Mouse (Mus musculus): ENCODE data around the gene Fam181b. TPM values are rescaled to one million over a fixed set of nuclear protein-coding genes. Genes with fewer than 3 reads are reported as not detected.

Gene Fam181b
- 1.6 and 2.0 TPM in 2 replicates for polyA plus RNA-seq (2012; rRNA removed)

DNA sequence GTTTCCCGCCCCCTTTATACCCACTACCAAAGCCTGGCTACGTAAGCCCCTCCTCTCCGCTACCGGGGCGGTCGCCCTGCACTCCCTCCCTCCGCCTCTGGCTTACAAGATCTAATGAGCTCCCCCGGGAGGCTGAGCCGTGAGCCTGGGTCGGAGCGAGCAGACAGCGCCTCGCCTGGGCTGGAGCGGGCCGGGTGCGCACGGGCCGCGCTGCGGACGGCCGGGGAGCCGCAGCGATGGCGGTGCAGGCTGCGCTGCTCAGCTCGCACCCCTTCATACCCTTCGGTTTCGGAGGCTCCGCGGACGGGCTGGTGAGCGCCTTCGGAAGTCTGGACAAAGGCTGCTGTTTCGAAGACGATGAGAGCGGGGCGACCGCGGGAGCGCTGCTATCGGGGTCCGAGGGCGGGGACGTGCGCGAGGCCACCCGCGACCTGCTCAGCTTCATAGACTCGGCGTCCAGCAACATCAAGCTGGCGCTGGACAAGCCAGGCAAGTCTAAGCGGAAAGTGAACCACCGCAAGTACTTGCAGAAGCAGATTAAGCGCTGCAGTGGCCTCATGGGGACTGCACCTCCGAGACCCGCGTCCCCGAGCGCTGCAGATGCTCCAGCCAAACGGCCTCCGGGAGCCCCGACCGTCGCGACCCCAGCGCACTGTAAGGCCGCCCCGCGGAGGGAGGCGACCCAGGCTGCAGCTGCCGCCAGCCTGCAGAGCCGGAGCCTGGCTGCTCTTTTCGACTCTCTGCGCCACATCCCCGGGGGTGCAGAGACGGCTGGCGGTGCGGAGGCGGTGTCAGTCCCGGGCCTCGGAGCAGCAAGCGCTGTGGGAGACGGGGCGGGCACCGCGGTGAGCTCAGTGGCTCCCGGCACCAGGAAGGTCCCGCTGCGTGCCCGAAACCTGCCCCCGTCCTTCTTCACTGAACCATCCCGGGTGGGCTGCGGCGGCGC, at the start of gene Fam181b:
Gene Fam181b, plus strand, starts transcription at position 81 of the 946 bp plus-strand sequence.
- DNase-seq, result no peak
- 3% methylated on average over 96 of the region's 96 CpGs for WGBS
- Histone ChIP-seq H3K36me3 (ENCODE audit: control insufficient read depth, insufficient read depth, low read length) (no peaks in the 10 kb centered on the region), H3K27ac (ENCODE audit: control insufficient read depth, insufficient read depth, low read length) (no peak within 1 kb of the TSS), H3K4me3 (ENCODE audit: control insufficient read depth, insufficient read depth, low read length) (no peak within 1 kb of the TSS), H3K27me3 (ENCODE audit: control insufficient read depth, insufficient read depth, low read length) (no peaks in the 10 kb centered on the region; the same call in 1 of the 2 replicates), H3K4me1 (replicated peaks; ENCODE audit: control insufficient read depth, insufficient read depth, low read length) (no peaks in the 10 kb centered on the region)
- TF ChIP-seq POLR2A (IDR thresholded peaks at IDR 0.05; ENCODE audit: control insufficient read depth, extremely low read depth, insufficient read depth, low read length, poor library complexity) (no peak), CTCF (IDR thresholded peaks at IDR 0.05; ENCODE audit: borderline replicate concordance, control insufficient read depth, extremely low read depth, insufficient read depth, low read length, poor library complexity) (no peak)

DNA sequence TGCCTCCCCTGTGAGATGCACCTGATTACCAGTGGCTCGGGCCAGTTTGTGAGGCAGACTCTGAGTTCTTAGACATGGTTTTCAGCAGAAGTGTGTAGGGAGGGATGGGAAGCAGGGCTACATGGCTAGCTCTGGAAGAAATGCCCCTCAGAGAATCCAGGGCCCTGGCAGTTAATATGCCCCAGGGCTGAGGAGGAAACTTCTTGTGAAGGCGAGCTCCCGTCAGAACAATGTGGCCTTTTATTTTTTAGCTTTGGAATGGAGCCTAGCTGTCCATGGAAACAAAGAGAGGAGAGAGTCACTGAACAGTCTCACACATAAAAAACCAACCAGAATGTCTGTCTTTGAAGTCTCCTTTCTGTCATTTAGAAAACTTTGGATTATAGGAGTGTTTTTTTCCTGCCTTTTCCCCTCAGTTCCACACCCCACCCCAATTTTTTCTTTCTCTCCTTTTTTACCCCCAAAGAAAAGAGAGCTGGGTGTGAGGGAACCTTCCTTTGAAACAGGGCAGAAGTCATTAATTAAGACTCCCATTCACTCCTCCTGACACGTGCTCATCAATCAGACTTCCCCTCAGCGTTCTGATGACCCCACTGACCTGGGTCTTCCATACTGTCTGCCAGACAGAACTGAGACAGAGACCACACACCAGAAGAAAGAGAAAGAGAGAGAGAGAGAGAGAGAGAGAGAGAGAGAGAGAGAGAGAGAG, 41.7 kb upstream of the Fam181b start:
- whole genome bisulfite sequencing, result 73% methylated on average over 5 of the region's 5 CpGs

DNA sequence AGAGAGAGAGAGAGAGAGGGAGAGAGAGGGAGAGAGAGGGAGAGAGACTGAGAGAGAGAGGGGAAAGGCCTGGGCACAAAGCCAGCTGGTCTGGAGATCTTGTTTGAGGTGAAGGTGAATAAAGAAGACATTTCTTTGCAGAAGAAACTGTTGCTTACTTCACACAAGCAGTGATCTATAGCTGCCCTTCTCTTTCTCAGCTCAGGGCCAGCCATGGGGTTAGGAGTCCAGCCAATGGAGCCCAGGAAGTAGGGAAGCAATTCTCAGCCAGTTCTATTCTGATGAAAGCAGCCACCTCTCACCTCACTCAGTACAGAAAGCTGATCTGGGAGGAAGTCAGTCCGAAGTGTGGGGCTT, 41.2 kb upstream of the Fam181b start:
- WGBS, result 14% methylated on average over 1 of the region's 1 CpGs
- no peaks in the 10 kb centered on the region for H3K36me3 ChIP-seq (ENCODE audit: control insufficient read depth, insufficient read depth, low read length)
- no peak for DNase-seq
- H3K27ac ChIP-seq (ENCODE audit: control insufficient read depth, insufficient read depth, low read length), result no peak overlapping the region
- H3K4me1 ChIP-seq (replicated peaks; ENCODE audit: control insufficient read depth, insufficient read depth, low read length), result no peaks in the 10 kb centered on the region
- H3K27me3 ChIP-seq (ENCODE audit: control insufficient read depth, insufficient read depth, low read length), result no peaks in the 10 kb centered on the region
- no peak overlapping the region for H3K4me3 ChIP-seq (ENCODE audit: control insufficient read depth, insufficient read depth, low read length)
- no peak for TF ChIP-seq POLR2A (IDR thresholded peaks at IDR 0.05; ENCODE audit: control insufficient read depth, extremely low read depth, insufficient read depth, low read length, poor library complexity)
- no peak for TF ChIP-seq CTCF (IDR thresholded peaks at IDR 0.05; ENCODE audit: borderline replicate concordance, control insufficient read depth, extremely low read depth, insufficient read depth, low read length, poor library complexity)

More for the DNA sequence above, 41.7 kb upstream of the Fam181b start:
- Histone ChIP-seq H3K4me3 (ENCODE audit: control insufficient read depth, insufficient read depth, low read length) (no peak overlapping the region), H3K27me3 (ENCODE audit: control insufficient read depth, insufficient read depth, low read length) (no peaks in the 10 kb centered on the region), H3K36me3 (ENCODE audit: control insufficient read depth, insufficient read depth, low read length) (no peaks in the 10 kb centered on the region), H3K27ac (ENCODE audit: control insufficient read depth, insufficient read depth, low read length) (no peak overlapping the region), H3K4me1 (replicated peaks; ENCODE audit: control insufficient read depth, insufficient read depth, low read length) (no peaks in the 10 kb centered on the region)
- TF ChIP-seq CTCF (IDR thresholded peaks at IDR 0.05; ENCODE audit: borderline replicate concordance, control insufficient read depth, extremely low read depth, insufficient read depth, low read length, poor library complexity), result no peak
- no peak for TF ChIP-seq POLR2A (IDR thresholded peaks at IDR 0.05; ENCODE audit: control insufficient read depth, extremely low read depth, insufficient read depth, low read length, poor library complexity)
- DNase-seq, result no peak

DNA sequence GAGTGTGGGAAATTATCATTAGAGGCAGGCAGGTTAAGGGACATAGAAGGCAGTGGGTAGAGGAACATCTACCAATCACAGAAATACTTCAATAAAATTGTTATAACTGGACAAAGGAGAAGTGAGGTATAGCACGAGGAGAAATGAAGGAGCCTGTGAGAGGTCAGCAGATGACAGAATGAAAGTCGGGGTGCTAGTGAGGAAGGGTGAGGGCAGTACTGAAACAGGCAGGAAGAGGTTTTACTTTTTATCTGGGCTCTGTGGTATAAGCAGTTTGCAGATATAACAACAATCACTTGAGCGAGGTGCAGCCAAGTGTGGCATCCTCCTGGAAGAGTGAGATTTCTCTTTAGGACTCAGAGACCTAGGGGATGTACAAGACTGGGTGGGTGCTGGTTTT, 40.1 kb upstream of the Fam181b start:
- no peak for TF ChIP-seq CTCF (IDR thresholded peaks at IDR 0.05; ENCODE audit: borderline replicate concordance, control insufficient read depth, extremely low read depth, insufficient read depth, low read length, poor library complexity)
- TF ChIP-seq POLR2A (IDR thresholded peaks at IDR 0.05; ENCODE audit: control insufficient read depth, extremely low read depth, insufficient read depth, low read length, poor library complexity), result no peak
- H3K4me3 ChIP-seq (ENCODE audit: control insufficient read depth, insufficient read depth, low read length), result no peak overlapping the region
- no peaks in the 10 kb centered on the region for H3K27me3 ChIP-seq (ENCODE audit: control insufficient read depth, insufficient read depth, low read length)
- no peaks in the 10 kb centered on the region for H3K36me3 ChIP-seq (ENCODE audit: control insufficient read depth, insufficient read depth, low read length)
- no peaks in the 10 kb centered on the region for H3K4me1 ChIP-seq (replicated peaks; ENCODE audit: control insufficient read depth, insufficient read depth, low read length)
- H3K27ac ChIP-seq (ENCODE audit: control insufficient read depth, insufficient read depth, low read length), result no peak overlapping the region
- 46% methylated on average over 3 of the region's 3 CpGs for WGBS
- DNase-seq, result no peak

DNA sequence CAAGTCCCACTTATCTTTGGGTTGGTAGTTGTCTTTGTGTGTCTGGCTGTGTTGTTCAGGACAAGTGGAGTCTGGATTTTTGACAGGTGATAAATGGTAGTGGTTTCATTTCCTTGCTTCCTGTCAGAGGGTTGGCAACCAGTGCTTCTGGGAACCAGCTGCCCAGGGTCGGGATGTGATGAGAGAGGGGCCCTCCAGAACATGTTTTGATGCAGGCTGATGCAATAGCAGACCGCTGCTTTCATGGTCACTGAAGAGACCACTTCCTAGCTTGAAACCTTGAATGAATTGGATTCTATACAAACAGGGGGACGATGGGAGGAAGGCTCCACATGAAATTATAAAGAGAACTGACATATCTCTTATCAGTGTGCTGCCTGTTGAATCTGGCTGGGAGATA, 35.3 kb upstream of the Fam181b start:
- WGBS, result 14% methylated on average over 3 of the region's 3 CpGs
- Histone ChIP-seq H3K36me3 (ENCODE audit: control insufficient read depth, insufficient read depth, low read length) (no peaks in the 10 kb centered on the region), H3K4me1 (replicated peaks; ENCODE audit: control insufficient read depth, insufficient read depth, low read length) (no peaks in the 10 kb centered on the region), H3K27ac (ENCODE audit: control insufficient read depth, insufficient read depth, low read length) (no peak overlapping the region), H3K27me3 (ENCODE audit: control insufficient read depth, insufficient read depth, low read length) (no peaks in the 10 kb centered on the region), H3K4me3 (ENCODE audit: control insufficient read depth, insufficient read depth, low read length) (no peak overlapping the region)
- no peak for DNase-seq
- TF ChIP-seq CTCF (IDR thresholded peaks at IDR 0.05; ENCODE audit: borderline replicate concordance, control insufficient read depth, extremely low read depth, insufficient read depth, low read length, poor library complexity) (no peak), POLR2A (IDR thresholded peaks at IDR 0.05; ENCODE audit: control insufficient read depth, extremely low read depth, insufficient read depth, low read length, poor library complexity) (no peak)

DNA sequence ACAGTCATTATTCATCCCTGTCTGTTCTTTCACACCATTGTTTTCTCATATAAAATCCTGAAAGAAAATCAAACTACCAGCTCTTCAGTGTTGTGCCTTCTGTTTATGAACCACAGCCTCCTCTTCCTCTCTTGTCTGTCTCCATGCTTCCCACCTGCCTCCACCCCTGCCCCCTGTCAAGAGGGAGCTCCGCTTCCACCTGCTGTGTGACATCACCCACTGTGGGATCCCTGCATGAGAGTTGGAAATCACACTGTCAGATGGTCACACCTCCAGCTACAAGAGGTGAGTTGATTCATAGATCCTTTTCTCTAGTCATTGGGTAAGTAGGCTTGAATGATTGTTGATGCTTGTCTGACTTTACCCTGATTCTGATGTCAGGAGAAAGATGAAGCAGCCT, 34.9 kb upstream of the Fam181b start:
- Histone ChIP-seq H3K36me3 (ENCODE audit: control insufficient read depth, insufficient read depth, low read length) (no peaks in the 10 kb centered on the region), H3K27me3 (ENCODE audit: control insufficient read depth, insufficient read depth, low read length) (no peaks in the 10 kb centered on the region), H3K27ac (ENCODE audit: control insufficient read depth, insufficient read depth, low read length) (no peak overlapping the region), H3K4me1 (replicated peaks; ENCODE audit: control insufficient read depth, insufficient read depth, low read length) (no peaks in the 10 kb centered on the region), H3K4me3 (ENCODE audit: control insufficient read depth, insufficient read depth, low read length) (no peak overlapping the region)
- TF ChIP-seq POLR2A (IDR thresholded peaks at IDR 0.05; ENCODE audit: control insufficient read depth, extremely low read depth, insufficient read depth, low read length, poor library complexity), result no peak
- TF ChIP-seq CTCF (IDR thresholded peaks at IDR 0.05; ENCODE audit: borderline replicate concordance, control insufficient read depth, extremely low read depth, insufficient read depth, low read length, poor library complexity), result no peak
- 97% methylated on average over 1 of the region's 1 CpGs for WGBS
- no peak for DNase-seq

Data from thymus, adult 2 months (tissue).